Mouse (Mus musculus) liver, embryonic 12.5 days (tissue): ENCODE measurements around the gene Mast4. TPM values are rescaled to one million over a fixed set of nuclear protein-coding genes. Genes with fewer than 3 reads are reported as not detected.

Source experiments
- ATAC-seq: fragments of 200-750 bp; cut with Nextera tagmentation; 2 replicates; pipeline ENCODE4 v1.8.0; 2017; ENCODE audit warnings: moderate number of reproducible peaks, mild to moderate bottlenecking, moderate library complexity
- H3K27ac ChIP-seq: fragments of 300-500 bp; sonication (generic); 2 replicates; pipeline ENCODE4 v1.5.1; 2016; ENCODE audit warnings: mild to moderate bottlenecking
- H3K27me3 ChIP-seq: fragments of 300-500 bp; sonication (generic); replicated peaks from 2 replicates; pipeline ENCODE4 v1.6.1; 2016; ENCODE audit warnings: mild to moderate bottlenecking, moderate library complexity
- H3K36me3 ChIP-seq: fragments of 300-500 bp; sonication (generic); 2 replicates; pipeline ENCODE4 v1.6.1; 2016; ENCODE audit warnings: mild to moderate bottlenecking, moderate library complexity
- H3K4me1 ChIP-seq: fragments of 300-500 bp; sonication (generic); 2 replicates; pipeline ENCODE4 v1.6.1; 2016
- H3K4me2 ChIP-seq: fragments of 300-500 bp; sonication (generic); 2 replicates; pipeline ENCODE4 v1.6.1; 2016; ENCODE audit warnings: mild to moderate bottlenecking, moderate library complexity
- H3K4me3 ChIP-seq: fragments of 300-500 bp; sonication (generic); 2 replicates; pipeline ENCODE4 v1.5.1; 2016; ENCODE audit warnings: mild to moderate bottlenecking, moderate library complexity
- H3K9ac ChIP-seq: fragments of 300-500 bp; sonication (generic); 2 replicates; pipeline ENCODE4 v1.6.1; 2016; ENCODE audit warnings: mild to moderate bottlenecking, moderate library complexity
- H3K9me3 ChIP-seq: fragments of 300-500 bp; sonication (generic); replicated peaks from 2 replicates; pipeline ENCODE4 v1.6.1; 2016; ENCODE audit warnings: mild to moderate bottlenecking, moderate library complexity
- WGBS: fragments of 180-500 bp; shearing (Covaris S2); methylation state at CpG from one replicate; pipeline ENCODE4 v1.1.7; 2016; ENCODE audit not compliant: insufficient replicate concordance; 5-methylcytosine and 5-hydroxymethylcytosine counted together
- polyA plus RNA-seq: library from polyadenylated mRNA; unstranded; fragments of >200 nt; fragmentation: Nextera tagmentation; extraction: Ambion mirVana; gene quantifications from 2 replicates; pipeline ENCODE4 v1.2.1, GENCODE M21; 2016

Mast4 gene
- polyA plus RNA-seq, 1 experiment from 2014 or later: 4.7 TPM

- ATAC-seq: no peak
- Histone ChIP-seq H3K4me1 (peaks cover 7% of the 10 kb centered on the region; the same call in 1 of the 2 replicates), H3K4me3 (no peak overlapping the region), H3K36me3 (no peaks in the 10 kb centered on the region), H3K9ac (no peak overlapping the region), H3K9me3 (no peaks in the 10 kb centered on the region), H3K27me3 (no peaks in the 10 kb centered on the region), H3K27ac (no peak overlapping the region), H3K4me2 (no peak overlapping the region)
- 49% methylated on average over 3 of the region's 3 CpGs for WGBS
These were observed 606.3 kb downstream of the Mast4 start for GRCm38 (mm10) chr13:102728035-102728434.

- peaks cover 7% of the 10 kb centered on the region; the same call in 1 of the 2 replicates for H3K4me1 ChIP-seq
- H3K36me3 ChIP-seq: no peaks in the 10 kb centered on the region
- H3K27ac ChIP-seq: no peak overlapping the region
- H3K9ac ChIP-seq: no peak overlapping the region
- no peaks in the 10 kb centered on the region for H3K27me3 ChIP-seq
- no peak overlapping the region for H3K4me3 ChIP-seq
- ATAC-seq: no peak
- no peaks in the 10 kb centered on the region for H3K9me3 ChIP-seq
- H3K4me2 ChIP-seq: no peak overlapping the region
- WGBS: 71% methylated on average over 1 of the region's 1 CpGs
These were observed 607.4 kb downstream of the Mast4 start for GRCm38 (mm10) chr13:102726876-102727275.

- 52% methylated on average over 2 of the region's 2 CpGs for WGBS
- H3K9me3 ChIP-seq: no peaks in the 10 kb centered on the region
- H3K27me3 ChIP-seq: no peaks in the 10 kb centered on the region
- no peak overlapping the region for H3K4me2 ChIP-seq
- ATAC-seq: no peak
- H3K27ac ChIP-seq: no peak overlapping the region
- H3K4me3 ChIP-seq: no peak overlapping the region
- no peaks in the 10 kb centered on the region for H3K36me3 ChIP-seq
- H3K4me1 ChIP-seq: peaks cover 7% of the 10 kb centered on the region; the same call in 1 of the 2 replicates
- no peak overlapping the region for H3K9ac ChIP-seq
These were observed 608.4 kb downstream of the Mast4 start for GRCm38 (mm10) chr13:102725906-102726305.

- no peak overlapping the region for H3K4me2 ChIP-seq
- ATAC-seq: no peak
These were observed 608.9 kb downstream of the Mast4 start for GRCm38 (mm10) chr13:102725416-102725815.

DNA sequence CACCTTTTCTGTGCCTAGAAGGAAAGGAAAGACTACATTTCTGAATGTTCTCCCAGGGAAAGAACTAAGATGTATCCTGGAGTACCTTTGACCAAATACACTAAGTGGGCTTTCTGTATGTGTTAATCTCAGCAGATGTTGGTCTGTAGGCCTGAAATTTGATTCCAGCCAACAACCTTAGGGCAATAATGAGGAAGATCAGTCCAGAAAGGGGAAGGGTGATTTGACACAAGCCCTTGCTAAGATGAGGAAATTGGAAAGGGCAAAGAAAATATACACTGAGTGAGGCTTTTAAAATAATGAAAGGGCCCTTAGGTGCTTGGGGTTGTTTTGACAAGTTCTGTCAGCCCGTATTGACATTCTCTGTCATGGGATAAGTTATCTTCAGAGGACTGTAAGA, 617.3 kb downstream of the Mast4 start:
- WGBS: 57% methylated on average over 1 of the region's 1 CpGs
- no peak overlapping the region for H3K4me3 ChIP-seq
- no peak overlapping the region for H3K4me2 ChIP-seq
- H3K9me3 ChIP-seq: no peaks in the 10 kb centered on the region
- no peaks in the 10 kb centered on the region for H3K4me1 ChIP-seq
- ATAC-seq: no peak
- no peak overlapping the region for H3K9ac ChIP-seq
- H3K36me3 ChIP-seq: no peaks in the 10 kb centered on the region
- H3K27ac ChIP-seq: no peak overlapping the region
- no peaks in the 10 kb centered on the region for H3K27me3 ChIP-seq

More at GRCm38 (mm10) chr13:102725416-102725815, 608.9 kb downstream of the Mast4 start:
- Histone ChIP-seq H3K27me3 (no peaks in the 10 kb centered on the region), H3K9ac (no peak overlapping the region), H3K36me3 (no peaks in the 10 kb centered on the region), H3K9me3 (no peaks in the 10 kb centered on the region), H3K4me3 (no peak overlapping the region), H3K27ac (no peak overlapping the region), H3K4me1 (peaks cover 7% of the 10 kb centered on the region; the same call in 1 of the 2 replicates)

- 50% methylated on average over 3 of the region's 3 CpGs for WGBS
- ATAC-seq: no peak
- Histone ChIP-seq H3K36me3 (no peaks in the 10 kb centered on the region), H3K9ac (no peak overlapping the region), H3K9me3 (no peaks in the 10 kb centered on the region), H3K4me1 (no peaks in the 10 kb centered on the region), H3K4me2 (no peak overlapping the region), H3K27me3 (no peaks in the 10 kb centered on the region), H3K27ac (no peak overlapping the region), H3K4me3 (no peak overlapping the region)
These were observed 633.6 kb downstream of the Mast4 start for GRCm38 (mm10) chr13:102700744-102701143.

DNA sequence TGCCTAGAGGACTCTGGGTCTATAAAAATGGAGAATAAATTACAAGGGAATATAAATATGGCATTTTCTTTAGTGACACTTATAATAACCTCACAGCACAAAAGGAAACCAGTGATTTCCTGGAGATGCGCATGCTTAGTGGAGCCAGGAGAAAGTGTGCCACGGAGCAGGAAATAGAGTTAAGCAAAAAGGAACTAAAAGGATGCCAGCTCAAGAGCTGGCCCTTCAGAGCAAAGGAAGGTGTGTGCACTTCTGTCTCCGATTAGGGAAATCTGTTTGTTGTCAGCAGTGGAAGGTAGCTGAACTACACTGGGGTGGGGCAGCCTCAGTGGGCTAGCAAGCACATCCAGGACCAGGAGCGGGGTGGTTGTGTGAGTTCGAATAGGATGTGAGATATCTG, 634.1 kb downstream of the Mast4 start:
- H3K9ac ChIP-seq: no peak overlapping the region
- H3K4me1 ChIP-seq: no peaks in the 10 kb centered on the region
- H3K27ac ChIP-seq: no peak overlapping the region
- no peaks in the 10 kb centered on the region for H3K36me3 ChIP-seq
- no peaks in the 10 kb centered on the region for H3K27me3 ChIP-seq
- H3K4me2 ChIP-seq: no peak overlapping the region
- no peak overlapping the region for H3K4me3 ChIP-seq
- 51% methylated on average over 5 of the region's 5 CpGs for WGBS
- ATAC-seq: no peak
- no peaks in the 10 kb centered on the region for H3K9me3 ChIP-seq

GRCm38 (mm10) chr13:102698751-102699323, 635.5 kb downstream of the Mast4 start:
- ATAC-seq: no peak
- H3K9ac ChIP-seq: no peak overlapping the region

GRCm38 (mm10) chr13:102698335-102698734, 636.0 kb downstream of the Mast4 start:
- Histone ChIP-seq H3K36me3 (no peaks in the 10 kb centered on the region), H3K4me1 (0 out of 2 replicates have a peak, but pooled peaks cover 3% of the 10 kb centered on the region), H3K27ac (no peak overlapping the region), H3K9ac (no peak overlapping the region), H3K4me2 (no peak overlapping the region), H3K9me3 (no peaks in the 10 kb centered on the region), H3K27me3 (no peaks in the 10 kb centered on the region), H3K4me3 (no peak overlapping the region)
- no peak for ATAC-seq
- 59% methylated on average over 10 of the region's 10 CpGs for WGBS

More at GRCm38 (mm10) chr13:102698751-102699323, 635.5 kb downstream of the Mast4 start:
- Histone ChIP-seq H3K4me1 (0 out of 2 replicates have a peak, but pooled peaks cover 3% of the 10 kb centered on the region), H3K36me3 (no peaks in the 10 kb centered on the region), H3K4me3 (no peak overlapping the region), H3K4me2 (no peak overlapping the region), H3K9me3 (no peaks in the 10 kb centered on the region), H3K27me3 (no peaks in the 10 kb centered on the region), H3K27ac (no peak overlapping the region)
- 59% methylated on average over 14 of the region's 14 CpGs for WGBS

DNA sequence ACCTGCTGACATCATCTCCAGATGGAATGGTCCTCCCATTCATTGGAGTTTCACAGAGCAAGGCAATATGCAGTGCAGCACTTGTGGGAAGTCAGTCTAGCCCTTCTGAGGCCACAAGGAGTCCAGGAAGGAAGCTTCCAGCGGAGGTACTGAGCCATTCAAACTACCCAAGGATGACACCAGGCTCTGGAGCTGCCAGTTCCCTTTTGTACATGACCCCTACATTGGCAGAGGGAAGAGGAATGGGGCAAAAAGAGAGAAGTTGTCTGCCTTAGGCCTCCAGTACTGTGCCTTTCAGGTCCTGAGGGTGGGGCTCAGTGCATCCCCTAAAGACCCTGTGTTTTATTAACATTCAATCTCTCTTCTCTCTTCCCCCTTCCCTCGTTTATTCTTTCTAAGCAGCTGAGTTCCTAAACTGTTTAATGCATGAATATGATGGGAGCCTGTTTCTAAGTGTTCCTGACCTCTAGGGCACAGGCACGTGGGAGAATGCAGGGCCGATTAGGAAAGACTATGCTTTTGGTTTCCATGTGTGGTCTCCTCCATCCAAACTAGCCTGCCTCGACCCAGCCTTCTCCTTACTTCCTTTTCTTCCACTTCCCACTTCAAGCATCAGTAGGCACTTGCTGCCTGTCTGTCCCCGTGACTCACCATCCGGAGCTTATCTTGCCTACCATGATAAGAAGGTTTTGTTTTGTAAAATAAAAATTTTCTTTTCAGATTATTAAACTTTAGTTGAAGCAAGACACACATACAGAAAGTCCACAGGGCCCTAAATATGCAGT, 639.0 kb downstream of the Mast4 start:
- no peak for ATAC-seq
- Histone ChIP-seq H3K27me3 (no peaks in the 10 kb centered on the region), H3K4me3 (no peak overlapping the region), H3K36me3 (no peaks in the 10 kb centered on the region), H3K27ac (no peak overlapping the region), H3K4me2 (no peak overlapping the region), H3K9ac (no peak overlapping the region), H3K4me1 (0 out of 2 replicates have a peak, but pooled peaks cover 12% of the 10 kb centered on the region), H3K9me3 (no peaks in the 10 kb centered on the region)
- WGBS: 22% methylated on average over 7 of the region's 7 CpGs

- H3K27me3 ChIP-seq: no peaks in the 10 kb centered on the region
- 66% methylated on average over 7 of the region's 7 CpGs for WGBS
- H3K36me3 ChIP-seq: no peaks in the 10 kb centered on the region
- H3K4me2 ChIP-seq: peak overlapping the region; percentile 20; the same call in 1 of the 2 replicates
- H3K9ac ChIP-seq: no peak overlapping the region
- H3K27ac ChIP-seq: no peak overlapping the region
- H3K9me3 ChIP-seq: no peaks in the 10 kb centered on the region
- 0 out of 2 replicates have a peak, but pooled peaks cover 12% of the 10 kb centered on the region for H3K4me1 ChIP-seq
- ATAC-seq: no peak
- H3K4me3 ChIP-seq: no peak overlapping the region
These were observed 640.1 kb downstream of the Mast4 start for GRCm38 (mm10) chr13:102694154-102694553.

GRCm38 (mm10) chr13:102693341-102693801, 640.9 kb downstream of the Mast4 start, which contains the start of gene Cd180:
TSS of gene Cd180 (plus strand) at chr13:102693558.
- ATAC-seq: no peak
- H3K4me1 ChIP-seq: 0 out of 2 replicates have a peak, but pooled peaks cover 12% of the 10 kb centered on the region
- no peaks in the 10 kb centered on the region for H3K27me3 ChIP-seq
- no peak within 1 kb of the TSS for H3K9ac ChIP-seq
- no peaks in the 10 kb centered on the region for H3K36me3 ChIP-seq
- peak within 1 kb of the TSS; percentile 20 for H3K4me2 ChIP-seq
- 25% methylated on average over 8 of the region's 8 CpGs for WGBS
- no peaks in the 10 kb centered on the region for H3K9me3 ChIP-seq
- H3K4me3 ChIP-seq: peak within 1 kb of the TSS; percentile 7; the same call in 1 of the 2 replicates
- H3K27ac ChIP-seq: peak within 1 kb of the TSS; percentile 43; the same call in 1 of the 2 replicates
